Mouse (Mus musculus): ENCODE measurements at regions not wholly inside any gene's neighbourhood (a gene's known extent, or its start where the extent isn't known, plus 50 kb on each side); places are given as distances from the start of the nearest gene placed in this dataset.
A peak's percentile ranks its signal among the peaks of the same experiment; 100 is the strongest.

DNA sequence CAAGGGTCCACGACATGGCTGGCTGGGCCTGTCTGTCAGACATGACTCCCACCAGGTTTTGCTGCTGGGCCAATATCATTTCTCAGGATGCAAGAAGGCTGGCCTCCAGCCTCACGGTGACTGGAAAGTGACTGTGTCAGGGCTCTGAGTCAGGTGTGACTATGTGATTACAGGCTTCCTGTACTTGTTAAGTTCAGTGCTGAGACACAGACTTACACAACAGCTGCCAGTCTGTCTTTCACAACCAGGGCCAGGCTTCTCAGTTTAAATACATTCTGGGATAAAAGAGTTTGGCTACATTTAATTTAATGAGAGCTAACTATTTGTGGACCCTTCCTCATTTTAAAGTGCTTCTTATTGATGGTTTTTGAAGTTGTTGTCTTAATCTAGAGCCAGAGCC is 75.3 kb downstream of the Mtx3 start:
- no peak for DNase-seq (ENCODE audit: low spot score)
- peaks cover 22% of the 10 kb centered on the region for H3K4me1 ChIP-seq (ENCODE audit: control insufficient read depth, insufficient read depth)
- 67% methylated on average over 2 of the region's 2 CpGs for WGBS
- no peak overlapping the region for H3K9ac ChIP-seq (replicated peaks; ENCODE audit: low read depth, low read length)
- H3K27ac ChIP-seq (ENCODE audit: low read depth): no peak overlapping the region
- TF ChIP-seq CTCF (IDR thresholded peaks at IDR 0.05; ENCODE audit: low read depth): no peak
- TF ChIP-seq EP300 (IDR thresholded peaks at IDR 0.05; ENCODE audit: low read depth): no peak
- peaks cover 5% of the 10 kb centered on the region; the same call in 1 of the 2 replicates for H3K9me3 ChIP-seq (replicated peaks; ENCODE audit: control insufficient read depth, low read length)
- no peaks in the 10 kb centered on the region for H3K36me3 ChIP-seq (replicated peaks; ENCODE audit: control insufficient read depth, insufficient read depth, low read length)
- no peak for ATAC-seq (ENCODE audit: insufficient read depth, low read depth)
- no peak overlapping the region for H3K4me3 ChIP-seq (ENCODE audit: low read depth, low read length)
- no peaks in the 10 kb centered on the region for H3K27me3 ChIP-seq (ENCODE audit: control insufficient read depth, insufficient read depth, low read length)
- no peak overlapping the region for H3K4me2 ChIP-seq (ENCODE audit: low read depth, low read length)

DNA sequence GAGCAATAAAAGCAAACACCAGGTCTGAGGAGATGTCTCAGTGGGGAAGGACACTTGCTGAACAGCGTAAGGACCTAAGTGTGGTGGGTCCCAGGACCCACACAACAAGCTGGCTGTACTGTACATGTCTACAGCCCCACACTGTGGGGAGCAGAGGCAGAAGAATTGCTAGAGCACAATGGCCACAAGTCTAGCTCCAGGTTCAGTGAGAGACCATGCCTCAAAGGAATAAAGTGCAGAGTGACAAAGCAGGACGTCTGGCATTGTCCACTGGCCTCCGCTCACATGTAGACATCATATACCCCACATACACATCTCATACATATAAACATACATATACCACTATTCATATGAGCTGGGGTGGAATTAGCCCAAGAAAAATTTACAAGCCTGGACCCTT is 77.4 kb downstream of the Mtx3 start:
- no peak for TF ChIP-seq CTCF (IDR thresholded peaks at IDR 0.05; ENCODE audit: low read depth)
- TF ChIP-seq EP300 (IDR thresholded peaks at IDR 0.05; ENCODE audit: low read depth): no peak
- DNase-seq (ENCODE audit: low spot score): no peak
- peaks cover 12% of the 10 kb centered on the region for H3K4me1 ChIP-seq (ENCODE audit: control insufficient read depth, insufficient read depth)
- no peak overlapping the region for H3K4me3 ChIP-seq (ENCODE audit: low read depth, low read length)
- H3K27ac ChIP-seq (ENCODE audit: low read depth): no peak overlapping the region
- H3K9ac ChIP-seq (replicated peaks; ENCODE audit: low read depth, low read length): no peak overlapping the region
- no peak overlapping the region for H3K4me2 ChIP-seq (ENCODE audit: low read depth, low read length)
- ATAC-seq (ENCODE audit: insufficient read depth, low read depth): no peak
- 97% methylated on average over 3 of the region's 3 CpGs for WGBS
- H3K9me3 ChIP-seq (replicated peaks; ENCODE audit: control insufficient read depth, low read length): peaks cover 5% of the 10 kb centered on the region; the same call in 1 of the 2 replicates
- H3K36me3 ChIP-seq (replicated peaks; ENCODE audit: control insufficient read depth, insufficient read depth, low read length): no peaks in the 10 kb centered on the region
- no peaks in the 10 kb centered on the region for H3K27me3 ChIP-seq (ENCODE audit: control insufficient read depth, insufficient read depth, low read length)

DNA sequence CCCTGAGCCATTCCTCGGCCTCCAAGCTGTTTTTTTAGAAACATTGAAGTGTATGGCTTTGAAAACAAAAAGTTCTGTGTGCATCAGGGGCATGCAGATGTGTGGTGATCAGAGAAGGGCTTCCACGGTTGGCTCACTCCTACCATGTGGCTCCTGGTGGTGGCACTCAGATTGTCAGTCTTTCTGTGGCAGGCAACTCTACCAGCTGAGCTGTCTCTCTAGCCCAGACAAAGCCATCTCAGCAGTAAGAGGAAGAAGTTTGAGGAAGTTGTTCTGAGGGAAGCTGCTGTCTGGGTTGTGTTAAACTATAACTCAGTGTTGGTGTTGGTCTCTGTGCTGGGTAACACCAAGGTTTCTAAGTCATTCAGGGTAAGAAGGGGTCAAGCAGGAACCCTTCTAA is 78.9 kb downstream of the Mtx3 start:
- Histone ChIP-seq H3K27me3 (ENCODE audit: control insufficient read depth, insufficient read depth, low read length) (no peaks in the 10 kb centered on the region), H3K36me3 (replicated peaks; ENCODE audit: control insufficient read depth, insufficient read depth, low read length) (no peaks in the 10 kb centered on the region), H3K4me1 (ENCODE audit: control insufficient read depth, insufficient read depth) (peaks cover 12% of the 10 kb centered on the region), H3K27ac (ENCODE audit: low read depth) (no peak overlapping the region), H3K9me3 (replicated peaks; ENCODE audit: control insufficient read depth, low read length) (peaks cover 5% of the 10 kb centered on the region; the same call in 1 of the 2 replicates), H3K9ac (replicated peaks; ENCODE audit: low read depth, low read length) (no peak overlapping the region), H3K4me2 (ENCODE audit: low read depth, low read length) (no peak overlapping the region), H3K4me3 (ENCODE audit: low read depth, low read length) (no peak overlapping the region)
- 64% methylated on average over 2 of the region's 2 CpGs for WGBS
- ATAC-seq (ENCODE audit: insufficient read depth, low read depth) (no peak), DNase-seq (ENCODE audit: low spot score) (no peak)
- TF ChIP-seq CTCF (IDR thresholded peaks at IDR 0.05; ENCODE audit: low read depth) (no peak), EP300 (IDR thresholded peaks at IDR 0.05; ENCODE audit: low read depth) (no peak)

DNA sequence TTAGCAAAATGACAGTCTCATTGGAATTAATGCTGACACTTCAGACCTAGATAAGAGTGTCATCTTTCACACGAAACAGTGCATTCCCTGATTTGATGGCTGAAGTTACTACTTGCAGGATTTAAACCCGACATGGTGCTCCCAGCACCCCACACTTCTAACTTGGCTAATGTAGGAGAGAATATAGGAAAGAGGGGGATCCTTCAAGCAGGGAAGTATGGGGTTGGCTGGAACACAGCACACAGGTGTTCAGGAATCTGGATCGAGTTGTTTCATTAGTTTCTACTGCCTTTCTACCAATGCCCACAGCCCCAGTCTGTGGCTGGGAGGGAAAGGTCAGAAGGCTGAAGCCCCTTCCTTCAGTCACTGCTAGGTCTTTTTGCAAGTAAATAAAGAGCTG is 79.5 kb downstream of the Mtx3 start:
- peaks cover 14% of the 10 kb centered on the region for H3K4me1 ChIP-seq (ENCODE audit: control insufficient read depth, insufficient read depth)
- 49% methylated on average over 3 of the region's 3 CpGs for WGBS
- DNase-seq (ENCODE audit: low spot score) (no peak), ATAC-seq (ENCODE audit: insufficient read depth, low read depth) (no peak)
- H3K9me3 ChIP-seq (replicated peaks; ENCODE audit: control insufficient read depth, low read length): peaks cover 5% of the 10 kb centered on the region; the same call in 1 of the 2 replicates
- no peak overlapping the region for H3K27ac ChIP-seq (ENCODE audit: low read depth)
- TF ChIP-seq EP300 (IDR thresholded peaks at IDR 0.05; ENCODE audit: low read depth) (no peak), CTCF (IDR thresholded peaks at IDR 0.05; ENCODE audit: low read depth) (no peak)
- no peak overlapping the region for H3K4me2 ChIP-seq (ENCODE audit: low read depth, low read length)
- no peak overlapping the region for H3K4me3 ChIP-seq (ENCODE audit: low read depth, low read length)
- H3K36me3 ChIP-seq (replicated peaks; ENCODE audit: control insufficient read depth, insufficient read depth, low read length): no peaks in the 10 kb centered on the region
- H3K27me3 ChIP-seq (ENCODE audit: control insufficient read depth, insufficient read depth, low read length): no peaks in the 10 kb centered on the region
- H3K9ac ChIP-seq (replicated peaks; ENCODE audit: low read depth, low read length): no peak overlapping the region

DNA sequence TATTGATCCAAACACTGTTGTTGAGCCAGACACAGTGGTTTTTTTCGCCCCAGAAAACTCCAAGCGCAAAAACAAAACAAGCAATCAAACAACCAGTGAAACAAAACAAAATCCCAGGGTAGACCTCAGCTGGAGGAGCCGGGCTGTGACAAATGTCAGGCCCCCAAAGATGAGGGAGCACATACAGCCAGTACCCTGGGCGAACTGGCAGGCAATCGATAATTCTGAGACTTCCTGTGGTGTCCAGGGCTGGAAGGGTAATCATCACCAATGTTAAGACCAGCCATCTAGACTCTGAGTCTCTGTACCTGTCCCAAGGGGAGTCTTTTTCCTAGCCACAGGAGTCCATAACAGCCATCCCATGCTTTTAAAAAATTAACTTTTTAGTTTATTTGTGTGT is 80.6 kb downstream of the Mtx3 start:
- TF ChIP-seq CTCF (IDR thresholded peaks at IDR 0.05; ENCODE audit: low read depth) (no peak), EP300 (IDR thresholded peaks at IDR 0.05; ENCODE audit: low read depth) (no peak)
- Histone ChIP-seq H3K9ac (replicated peaks; ENCODE audit: low read depth, low read length) (no peak overlapping the region), H3K27me3 (ENCODE audit: control insufficient read depth, insufficient read depth, low read length) (no peaks in the 10 kb centered on the region), H3K4me2 (ENCODE audit: low read depth, low read length) (no peak overlapping the region), H3K9me3 (replicated peaks; ENCODE audit: control insufficient read depth, low read length) (peaks cover 5% of the 10 kb centered on the region; the same call in 1 of the 2 replicates), H3K4me1 (ENCODE audit: control insufficient read depth, insufficient read depth) (peaks cover 18% of the 10 kb centered on the region), H3K4me3 (ENCODE audit: low read depth, low read length) (no peak overlapping the region), H3K27ac (ENCODE audit: low read depth) (no peak overlapping the region), H3K36me3 (replicated peaks; ENCODE audit: control insufficient read depth, insufficient read depth, low read length) (no peaks in the 10 kb centered on the region)
- ATAC-seq (ENCODE audit: insufficient read depth, low read depth) (no peak), DNase-seq (ENCODE audit: low spot score) (no peak)
- 83% methylated on average over 5 of the region's 5 CpGs for WGBS

DNA sequence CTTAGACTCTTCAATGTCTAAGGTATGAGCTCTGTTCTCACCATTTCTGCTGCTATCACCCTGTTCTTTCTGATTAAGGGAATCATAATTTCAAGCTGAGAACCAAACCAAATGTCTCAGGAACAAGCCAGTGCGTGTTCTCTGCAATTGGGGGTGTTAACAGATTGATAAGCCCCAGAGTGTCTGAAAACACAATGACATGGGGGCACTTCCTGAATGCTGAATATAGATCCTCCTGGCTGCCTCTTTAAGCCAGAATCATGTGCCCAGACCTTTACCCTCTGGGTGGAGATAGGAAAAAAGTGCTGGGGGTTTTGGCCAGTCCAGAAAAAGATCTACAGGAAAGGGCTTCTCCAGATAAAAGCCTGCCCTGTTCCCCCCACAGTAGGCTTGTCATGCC is 84.0 kb downstream of the Mtx3 start:
- DNase-seq (ENCODE audit: low spot score) (peak; percentile 74), ATAC-seq (ENCODE audit: insufficient read depth, low read depth) (peak; percentile 86)
- H3K4me3 ChIP-seq (ENCODE audit: low read depth, low read length): no peak overlapping the region
- no peak overlapping the region for H3K4me2 ChIP-seq (ENCODE audit: low read depth, low read length)
- no peak overlapping the region for H3K9ac ChIP-seq (replicated peaks; ENCODE audit: low read depth, low read length)
- no peaks in the 10 kb centered on the region for H3K36me3 ChIP-seq (replicated peaks; ENCODE audit: control insufficient read depth, insufficient read depth, low read length)
- H3K27me3 ChIP-seq (ENCODE audit: control insufficient read depth, insufficient read depth, low read length): no peaks in the 10 kb centered on the region
- WGBS: 0% methylated on average over 1 of the region's 1 CpGs
- H3K4me1 ChIP-seq (ENCODE audit: control insufficient read depth, insufficient read depth): peaks cover 13% of the 10 kb centered on the region
- no peak for TF ChIP-seq CTCF (IDR thresholded peaks at IDR 0.05; ENCODE audit: low read depth)
- peak; percentile 76 for TF ChIP-seq EP300 (IDR thresholded peaks at IDR 0.05; ENCODE audit: low read depth)
- H3K27ac ChIP-seq (ENCODE audit: low read depth): peak overlapping the region; percentile 58
- no peaks in the 10 kb centered on the region for H3K9me3 ChIP-seq (replicated peaks; ENCODE audit: control insufficient read depth, low read length)

Measured in heart, postnatal 0 days (tissue).